Mouse (Mus musculus): Measurements from ENCODE around the gene Uggt1. TPM values are rescaled to one million over a fixed set of nuclear protein-coding genes. Genes with fewer than 3 reads are reported as not detected.

The Uggt1 gene
- total RNA-seq, 2 experiments from 2014 or later, result 39.0 to 39.3 TPM

DNA sequence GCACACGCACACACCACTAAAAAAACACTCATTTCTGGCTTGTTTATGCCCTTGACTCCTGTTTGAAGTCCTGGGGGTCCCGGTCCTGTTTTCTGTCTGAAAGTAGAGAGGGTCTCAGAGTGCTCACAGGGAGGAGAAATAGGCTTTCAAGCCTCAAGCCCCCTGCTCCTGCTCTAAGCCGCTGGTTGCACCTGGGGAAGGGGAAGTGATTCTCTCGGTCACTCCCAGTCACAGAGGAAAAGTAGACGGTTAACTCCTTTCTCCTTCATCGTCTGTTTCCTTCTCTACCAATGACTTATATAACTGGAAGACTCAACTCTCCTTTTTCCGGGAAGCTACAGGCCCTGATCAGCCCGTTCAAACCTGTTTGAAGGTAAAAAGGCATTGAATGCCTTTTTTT lies 130.8 kb downstream of the Uggt1 start:
- no peak for DNase-seq

DNA sequence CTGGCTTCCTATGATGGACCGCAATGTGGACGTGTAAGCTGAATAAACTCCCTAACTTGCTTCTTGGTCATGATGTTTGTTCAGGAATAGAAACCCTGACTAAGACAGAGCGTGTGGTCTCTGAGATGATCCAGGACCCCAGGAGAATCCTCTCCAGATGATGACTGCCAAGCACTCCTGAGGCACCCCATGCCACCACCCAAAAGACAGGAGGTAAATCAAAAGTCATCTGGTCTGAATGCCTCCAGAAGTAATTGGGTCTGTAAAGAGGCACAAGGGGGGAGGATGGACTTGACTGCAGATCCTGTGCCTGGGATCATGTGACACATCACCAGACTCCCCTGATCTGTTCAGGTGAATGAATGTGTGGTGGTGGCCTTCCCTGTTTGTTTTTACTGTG lies 131.9 kb downstream of the Uggt1 start:
- no peak for DNase-seq

DNA sequence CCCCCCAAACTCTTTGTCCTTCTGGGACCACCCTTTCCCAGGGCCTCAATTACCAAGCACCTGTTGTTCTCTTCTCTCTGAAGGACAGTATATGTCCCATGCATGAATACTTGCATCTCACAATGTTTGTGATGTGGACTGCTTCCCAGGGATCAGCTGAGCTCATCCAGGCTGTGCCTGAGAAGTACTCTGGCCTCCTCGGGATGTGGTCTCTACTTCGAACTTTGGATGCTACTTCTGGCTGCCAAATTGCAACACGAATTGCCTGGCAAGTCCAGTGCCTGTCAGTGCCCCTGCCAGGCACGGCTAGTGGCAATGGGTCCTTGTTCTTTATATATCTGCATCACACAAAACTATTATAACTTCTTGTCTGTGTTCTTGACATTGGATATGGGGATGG lies 134.5 kb downstream of the Uggt1 start:
- no peak for DNase-seq

DNA sequence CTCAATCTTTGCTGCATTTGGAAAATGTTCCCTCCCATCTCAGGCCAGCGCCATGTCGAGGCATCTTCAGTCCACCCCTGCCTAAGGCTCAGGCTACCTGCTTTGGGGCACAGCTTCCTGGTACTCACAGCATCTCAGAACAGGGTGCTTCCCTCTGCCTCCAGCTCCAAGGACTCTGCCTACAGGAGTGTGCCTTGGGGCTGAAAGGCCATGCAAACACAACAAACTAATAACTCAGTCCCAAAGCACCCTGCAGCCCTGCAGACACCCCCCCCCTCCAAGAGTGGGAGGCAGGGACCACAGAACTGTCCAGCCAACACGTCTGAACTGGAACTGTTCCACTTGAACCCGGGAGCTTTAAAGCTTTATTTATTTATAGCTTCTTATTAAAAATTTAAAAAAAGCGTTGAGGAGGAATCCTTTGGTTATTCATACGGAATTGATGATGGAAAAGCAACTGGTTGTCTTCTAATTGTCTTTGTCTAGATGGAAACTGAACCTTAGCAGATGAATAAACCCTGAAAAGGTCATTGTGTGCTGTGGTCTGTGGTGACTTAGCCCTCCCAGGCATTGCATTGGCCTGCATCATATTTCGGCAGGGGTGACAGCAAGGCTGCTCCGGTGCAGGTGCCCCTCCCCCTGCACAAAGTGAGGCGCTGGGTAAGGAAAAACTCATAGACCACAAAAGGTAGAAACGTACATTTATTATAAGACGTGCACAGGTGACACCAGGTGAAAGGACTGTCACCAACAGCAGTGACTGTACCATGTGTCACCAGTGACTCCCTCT lies 138.4 kb downstream of the Uggt1 start:
- DNase-seq, result no peak

GRCm38 (mm10) chr1:36100371-36100770 lies 144.1 kb downstream of the Uggt1 start:
- DNase-seq, result no peak

GRCm38 (mm10) chr1:36098432-36098831 lies 146.1 kb downstream of the Uggt1 start:
- no peak for DNase-seq

DNA sequence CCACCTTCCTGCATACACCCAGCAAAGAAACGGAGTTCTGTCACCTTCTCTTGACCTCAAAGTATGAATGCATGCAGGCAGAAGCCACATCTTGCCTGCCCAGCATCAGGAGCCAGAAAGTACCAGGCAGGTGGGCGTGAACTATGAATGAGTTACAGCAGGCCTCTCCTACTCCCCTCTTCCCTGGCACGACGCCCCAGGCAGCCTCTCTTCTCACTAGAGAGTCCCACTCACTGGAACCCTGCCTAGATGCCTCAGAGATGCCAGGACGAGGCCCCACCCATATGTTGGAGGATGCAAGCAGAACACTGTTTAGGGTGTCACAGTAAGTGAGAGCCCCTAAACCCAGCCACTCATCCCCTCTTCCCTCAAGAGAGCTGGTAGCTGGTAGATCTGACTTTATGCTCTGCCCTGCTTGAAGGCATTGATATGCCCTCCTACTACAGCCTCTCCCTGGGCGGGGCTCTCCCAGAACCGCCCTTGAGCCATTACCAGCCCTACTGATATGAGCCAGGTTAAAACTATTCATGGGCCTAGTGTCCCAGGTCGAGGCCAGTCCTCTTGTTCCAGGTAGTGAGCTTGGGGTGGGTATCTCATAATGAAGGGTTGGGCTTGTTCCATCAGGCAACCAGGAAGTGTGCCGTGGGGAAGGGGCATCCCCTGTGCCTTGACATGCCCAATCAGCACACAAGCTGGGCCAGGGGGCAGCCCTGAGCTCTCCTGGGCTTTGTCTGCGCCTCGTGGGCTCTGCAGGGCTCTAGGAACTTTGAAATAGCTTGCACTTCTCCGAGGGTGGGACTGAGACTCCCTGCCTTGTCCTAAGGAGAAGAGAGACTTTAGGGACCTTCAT lies 148.9 kb downstream of the Uggt1 start:
- DNase-seq, result peak; percentile 81

- DNase-seq, result no peak
These were observed 150.8 kb downstream of the Uggt1 start for GRCm38 (mm10) chr1:36093741-36094140.

GRCm38 (mm10) chr1:36091246-36091645 lies 153.3 kb downstream of the Uggt1 start:
- no peak for DNase-seq

DNA sequence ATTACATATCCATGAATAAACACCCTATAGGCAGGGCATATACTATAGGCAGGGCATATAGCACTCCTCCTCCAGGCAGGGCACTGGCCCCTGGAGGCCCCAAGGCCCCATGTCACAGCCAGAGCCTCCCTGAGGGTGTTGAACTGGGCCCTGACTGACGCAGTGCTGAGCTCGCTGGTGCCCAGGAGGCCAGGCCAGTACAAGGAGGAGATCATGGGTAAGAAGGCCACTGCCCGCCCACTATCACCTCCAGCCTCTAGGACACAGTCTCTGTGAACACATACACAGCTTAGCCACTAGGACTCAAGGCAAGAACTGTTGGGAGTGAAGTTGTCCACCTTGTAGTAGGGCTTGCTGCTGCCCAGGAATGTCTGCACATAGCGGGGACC lies 153.8 kb downstream of the Uggt1 start:
- no peak for DNase-seq

Small RNA genes within 50 kb of the gene (microRNA-seq; reads per million reads assigned to microRNA genes)
- 0.41 to 1.7 reads per million in 2 experiments for gene Mir6897

Other genes starting within 250 kb of the Uggt1 start
- 10 to 100 TPM; 30.0 to 33.3 TPM for gene Hs6st1, start 176.3 kb downstream of the Uggt1 start, total RNA-seq (2021)
- 1 to 10 TPM; 4.9 to 5.3 TPM for gene Neurl3, start 30.0 kb upstream of the Uggt1 start, total RNA-seq (2021)
- 10 to 100 TPM; 27.7 to 27.9 TPM for gene Arid5a, start 63.0 kb upstream of the Uggt1 start, total RNA-seq (2021)
- gene Kansl3, start 124.5 kb upstream of the Uggt1 start, total RNA-seq (2021), result 10 to 100 TPM; 69.1 to 74.2 TPM
- gene Fer1l5, start 127.6 kb upstream of the Uggt1 start, total RNA-seq (2021), result not detected
- 10 to 100 TPM; 16.0 to 20.6 TPM for gene Lman2l, start 200.6 kb upstream of the Uggt1 start, total RNA-seq (2021)
- 1 to 10 TPM; 4.4 to 4.8 TPM for gene Cnnm4, start 226.9 kb upstream of the Uggt1 start, total RNA-seq (2021)